Mouse (Mus musculus): Measurements from ENCODE around the gene Htr1f. TPM values are rescaled to one million over a fixed set of nuclear protein-coding genes. Genes with fewer than 3 reads are reported as not detected.

The Htr1f gene
- 0.44 and 0.69 TPM in 2 replicates for polyA plus RNA-seq (2015; fragmentation: Nextera tagmentation; extraction: Ambion mirVana)

DNA sequence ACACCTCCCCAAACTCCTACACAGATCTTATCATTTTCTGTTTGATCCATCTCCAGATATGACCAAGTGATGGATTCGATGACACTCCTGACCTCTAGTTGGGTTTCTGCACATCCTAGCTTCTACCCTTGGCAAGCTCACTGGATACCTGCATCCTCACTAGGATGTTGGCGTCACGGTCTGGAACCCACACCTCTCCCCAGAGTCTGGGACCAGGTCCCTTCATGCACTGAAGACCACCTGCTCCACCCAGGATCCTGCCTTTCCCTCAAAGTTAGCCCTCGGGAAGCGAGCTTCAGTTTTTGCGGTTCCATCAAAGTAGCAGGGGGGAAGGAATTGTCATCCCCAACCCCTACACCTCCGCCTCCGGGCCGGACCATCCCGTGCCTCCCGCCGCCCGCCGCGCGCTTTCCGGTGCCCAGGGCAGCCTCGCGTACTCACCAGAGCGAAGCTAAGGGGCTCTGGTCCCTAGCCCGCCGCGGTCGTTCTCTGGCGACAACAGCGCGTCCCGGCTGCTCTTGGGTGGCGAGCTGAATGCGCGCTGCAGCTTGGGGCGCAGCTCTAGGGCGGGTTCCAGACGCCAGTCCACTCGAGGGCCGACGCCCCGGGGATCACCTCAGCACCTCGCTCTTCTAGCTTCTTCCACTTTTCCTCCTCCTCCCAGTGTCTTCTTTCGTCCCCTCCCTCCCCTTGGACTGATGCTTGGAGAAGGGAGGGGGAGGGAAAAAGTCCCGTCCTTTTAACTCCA is at the start of gene Htr1f:
Htr1f (minus strand) TSS at position 671 of the 748 bp plus-strand sequence.
- Histone ChIP-seq H3K9ac (ENCODE audit: low read depth, low read length) (peak within 1 kb of the TSS; percentile 55), H3K27me3 (ENCODE audit: control insufficient read depth, insufficient read depth, low read depth, low read length) (no peaks in the 10 kb centered on the region), H3K4me1 (ENCODE audit: control insufficient read depth, insufficient read depth, low read length) (no peaks in the 10 kb centered on the region), H3K9me3 (replicated peaks; ENCODE audit: control insufficient read depth, low read length, poor library complexity, severe bottlenecking) (no peaks in the 10 kb centered on the region), H3K36me3 (ENCODE audit: control insufficient read depth, insufficient read depth, low read length) (no peaks in the 10 kb centered on the region), H3K27ac (ENCODE audit: low read length) (no peak within 1 kb of the TSS), H3K4me2 (ENCODE audit: low read length) (peak within 1 kb of the TSS; percentile 90), H3K4me3 (ENCODE audit: low read depth, low read length) (peak within 1 kb of the TSS; percentile 50)
- 4% methylated on average over 40 of the region's 41 CpGs for WGBS
- ATAC-seq, result peak; percentile 81

DNA sequence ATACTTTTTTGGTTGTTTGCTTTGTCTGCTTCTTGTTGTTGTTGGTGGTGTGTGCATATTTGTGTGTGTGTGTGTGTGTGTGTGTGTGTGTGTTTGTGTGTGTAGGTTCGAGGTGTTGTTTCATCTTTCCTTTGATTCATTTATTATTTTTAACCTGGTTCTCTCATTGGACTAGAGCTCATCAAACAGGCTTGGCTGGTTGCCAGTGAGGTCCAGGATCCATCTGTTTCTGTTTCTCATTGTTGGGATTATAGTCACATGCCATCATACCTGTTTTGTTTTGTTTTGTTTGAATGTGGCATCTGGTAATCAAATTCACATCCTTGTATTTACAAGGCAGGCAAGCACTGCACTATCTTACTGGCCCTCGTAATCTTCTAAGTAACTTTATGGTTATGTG is 34.1 kb upstream of the Htr1f start:
- Histone ChIP-seq H3K27me3 (ENCODE audit: control insufficient read depth, insufficient read depth, low read depth, low read length) (no peaks in the 10 kb centered on the region), H3K9ac (ENCODE audit: low read depth, low read length) (no peak overlapping the region), H3K36me3 (ENCODE audit: control insufficient read depth, insufficient read depth, low read length) (no peaks in the 10 kb centered on the region), H3K4me1 (ENCODE audit: control insufficient read depth, insufficient read depth, low read length) (no peaks in the 10 kb centered on the region), H3K4me3 (ENCODE audit: low read depth, low read length) (no peak overlapping the region), H3K4me2 (ENCODE audit: low read length) (no peak overlapping the region), H3K9me3 (replicated peaks; ENCODE audit: control insufficient read depth, low read length, poor library complexity, severe bottlenecking) (no peaks in the 10 kb centered on the region), H3K27ac (ENCODE audit: low read length) (no peak overlapping the region)
- 80% methylated on average over 2 of the region's 2 CpGs for WGBS
- no peak for ATAC-seq

DNA sequence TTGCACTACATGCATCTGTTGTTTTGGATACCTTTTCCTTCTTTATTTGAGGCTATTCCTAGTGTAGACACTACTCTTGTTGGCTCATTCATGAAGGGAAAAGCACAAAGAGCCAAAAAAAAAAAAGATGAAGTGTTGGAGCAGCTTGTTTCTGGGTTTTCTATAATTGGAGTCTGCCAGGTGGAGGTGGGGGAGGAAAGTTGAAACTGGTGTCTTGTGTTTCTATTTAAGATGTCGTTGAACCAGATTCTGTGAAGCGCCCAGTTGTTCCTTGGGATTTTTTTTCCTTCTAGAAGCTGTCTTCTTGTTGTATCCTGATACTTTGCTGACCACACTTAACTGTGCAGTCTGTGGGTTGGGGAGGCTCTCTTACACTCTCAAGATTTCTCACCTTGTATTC is 23.7 kb upstream of the Htr1f start:
- Histone ChIP-seq H3K9me3 (replicated peaks; ENCODE audit: control insufficient read depth, low read length, poor library complexity, severe bottlenecking) (no peaks in the 10 kb centered on the region), H3K27me3 (ENCODE audit: control insufficient read depth, insufficient read depth, low read depth, low read length) (no peaks in the 10 kb centered on the region), H3K27ac (ENCODE audit: low read length) (no peak overlapping the region), H3K4me1 (ENCODE audit: control insufficient read depth, insufficient read depth, low read length) (no peaks in the 10 kb centered on the region), H3K4me2 (ENCODE audit: low read length) (no peak overlapping the region), H3K9ac (ENCODE audit: low read depth, low read length) (no peak overlapping the region), H3K36me3 (ENCODE audit: control insufficient read depth, insufficient read depth, low read length) (no peaks in the 10 kb centered on the region), H3K4me3 (ENCODE audit: low read depth, low read length) (no peak overlapping the region)
- 95% methylated on average over 2 of the region's 2 CpGs for WGBS
- no peak for ATAC-seq

DNA sequence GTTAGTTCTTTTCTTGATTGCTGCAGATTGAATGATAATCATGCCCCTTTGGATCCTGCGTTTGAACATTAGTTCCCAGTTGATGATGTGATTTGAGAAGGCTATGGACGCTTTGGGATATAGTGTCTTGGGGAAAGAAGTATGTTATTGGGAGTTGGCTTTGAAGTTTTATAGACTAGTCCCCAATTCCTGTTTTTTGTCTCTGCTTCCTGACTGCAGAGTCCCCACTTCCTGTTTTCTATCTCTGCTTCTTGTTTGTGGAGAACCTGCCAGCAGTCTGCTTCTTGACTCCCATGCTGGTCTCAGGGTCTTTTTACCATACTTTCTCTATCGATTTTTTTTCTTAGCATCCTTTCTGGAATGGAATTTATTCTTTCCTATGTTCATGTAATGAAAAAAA is 22.2 kb upstream of the Htr1f start:
- Histone ChIP-seq H3K4me2 (ENCODE audit: low read length) (no peak overlapping the region), H3K4me3 (ENCODE audit: low read depth, low read length) (no peak overlapping the region), H3K4me1 (ENCODE audit: control insufficient read depth, insufficient read depth, low read length) (no peaks in the 10 kb centered on the region), H3K9me3 (replicated peaks; ENCODE audit: control insufficient read depth, low read length, poor library complexity, severe bottlenecking) (no peaks in the 10 kb centered on the region), H3K36me3 (ENCODE audit: control insufficient read depth, insufficient read depth, low read length) (no peaks in the 10 kb centered on the region), H3K27me3 (ENCODE audit: control insufficient read depth, insufficient read depth, low read depth, low read length) (no peaks in the 10 kb centered on the region), H3K9ac (ENCODE audit: low read depth, low read length) (no peak overlapping the region), H3K27ac (ENCODE audit: low read length) (no peak overlapping the region)
- ATAC-seq, result no peak
- WGBS, result 95% methylated on average over 3 of the region's 3 CpGs

DNA sequence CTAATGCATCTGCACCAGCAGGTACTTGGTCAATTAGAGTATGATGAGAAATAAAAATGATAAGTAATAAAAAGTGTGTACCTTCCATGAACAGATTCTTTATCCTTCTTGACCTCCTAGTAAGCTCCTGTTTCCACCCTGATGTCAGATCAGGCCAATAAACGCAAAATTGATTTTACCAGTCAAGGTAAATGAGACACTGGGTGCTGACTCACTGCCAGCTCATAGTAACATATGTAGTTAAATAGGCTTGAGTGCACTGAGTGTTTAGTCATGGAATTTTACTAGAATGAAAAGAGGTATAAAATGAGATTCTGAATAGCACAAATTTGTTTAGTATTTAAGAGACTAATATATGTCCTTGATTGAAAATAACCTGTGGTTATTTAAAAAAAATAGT is 6.6 kb upstream of the Htr1f start:
- H3K27ac ChIP-seq (ENCODE audit: low read length), result no peak overlapping the region
- no peaks in the 10 kb centered on the region for H3K4me1 ChIP-seq (ENCODE audit: control insufficient read depth, insufficient read depth, low read length)
- WGBS, result 86% methylated on average over 1 of the region's 1 CpGs
- no peaks in the 10 kb centered on the region for H3K9me3 ChIP-seq (replicated peaks; ENCODE audit: control insufficient read depth, low read length, poor library complexity, severe bottlenecking)
- H3K4me2 ChIP-seq (ENCODE audit: low read length), result no peak overlapping the region
- no peaks in the 10 kb centered on the region for H3K36me3 ChIP-seq (ENCODE audit: control insufficient read depth, insufficient read depth, low read length)
- no peak overlapping the region for H3K9ac ChIP-seq (ENCODE audit: low read depth, low read length)
- H3K4me3 ChIP-seq (ENCODE audit: low read depth, low read length), result no peak overlapping the region
- H3K27me3 ChIP-seq (ENCODE audit: control insufficient read depth, insufficient read depth, low read depth, low read length), result no peaks in the 10 kb centered on the region
- ATAC-seq, result no peak

DNA sequence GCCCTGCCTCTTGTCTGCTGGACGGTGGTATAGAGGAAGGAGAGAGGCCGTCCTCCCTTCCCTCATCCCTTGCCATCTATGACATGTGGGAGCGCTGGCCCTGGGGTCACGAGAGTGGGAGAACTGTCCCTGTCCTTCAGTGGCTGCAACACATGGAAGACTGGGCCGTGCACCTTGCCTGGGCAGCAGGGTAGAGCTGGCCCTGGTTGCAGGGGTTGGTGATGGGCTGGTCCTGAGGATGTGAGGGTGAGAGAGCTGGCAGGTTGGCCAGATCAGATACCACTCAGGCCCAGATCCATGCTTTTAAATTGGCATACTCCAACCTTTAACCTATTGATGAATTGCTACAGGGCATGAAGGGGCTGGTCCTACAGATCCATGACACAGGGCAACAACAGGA is 12.1 kb downstream of the Htr1f start:
- no peaks in the 10 kb centered on the region for H3K9me3 ChIP-seq (replicated peaks; ENCODE audit: control insufficient read depth, low read length, poor library complexity, severe bottlenecking)
- no peak for ATAC-seq
- H3K27me3 ChIP-seq (ENCODE audit: control insufficient read depth, insufficient read depth, low read depth, low read length), result no peaks in the 10 kb centered on the region
- no peak overlapping the region for H3K9ac ChIP-seq (ENCODE audit: low read depth, low read length)
- H3K4me1 ChIP-seq (ENCODE audit: control insufficient read depth, insufficient read depth, low read length), result no peaks in the 10 kb centered on the region
- 89% methylated on average over 5 of the region's 5 CpGs for WGBS
- no peak overlapping the region for H3K4me3 ChIP-seq (ENCODE audit: low read depth, low read length)
- H3K4me2 ChIP-seq (ENCODE audit: low read length), result no peak overlapping the region
- no peak overlapping the region for H3K27ac ChIP-seq (ENCODE audit: low read length)
- no peaks in the 10 kb centered on the region for H3K36me3 ChIP-seq (ENCODE audit: control insufficient read depth, insufficient read depth, low read length)

DNA sequence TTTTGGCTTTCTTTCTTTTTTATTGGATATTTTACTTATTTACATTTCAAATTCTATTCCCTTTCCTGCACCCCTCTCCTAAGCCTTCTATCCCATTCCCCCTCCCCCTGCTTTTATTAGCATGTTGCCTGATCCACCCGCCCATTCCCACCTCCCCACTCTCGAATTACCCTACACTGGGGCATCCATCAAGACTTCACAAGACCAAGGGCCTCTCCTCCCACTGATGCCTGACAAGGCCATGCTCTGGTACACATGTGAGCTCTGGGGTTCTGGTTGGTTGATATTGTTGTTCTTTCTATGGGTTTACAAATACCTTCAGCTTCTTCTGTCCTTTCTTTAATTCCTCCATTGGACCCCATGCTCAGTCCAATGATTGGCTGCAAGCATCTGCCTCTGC is 22.2 kb downstream of the Htr1f start:
- no peak overlapping the region for H3K9ac ChIP-seq (ENCODE audit: low read depth, low read length)
- no peak overlapping the region for H3K4me2 ChIP-seq (ENCODE audit: low read length)
- H3K9me3 ChIP-seq (replicated peaks; ENCODE audit: control insufficient read depth, low read length, poor library complexity, severe bottlenecking), result 0 out of 2 replicates have a peak, but pooled peaks cover 1% of the 10 kb centered on the region
- H3K27me3 ChIP-seq (ENCODE audit: control insufficient read depth, insufficient read depth, low read depth, low read length), result no peaks in the 10 kb centered on the region
- WGBS, result 49% methylated on average over 2 of the region's 2 CpGs
- no peaks in the 10 kb centered on the region for H3K36me3 ChIP-seq (ENCODE audit: control insufficient read depth, insufficient read depth, low read length)
- no peak overlapping the region for H3K4me3 ChIP-seq (ENCODE audit: low read depth, low read length)
- no peak overlapping the region for H3K27ac ChIP-seq (ENCODE audit: low read length)
- no peaks in the 10 kb centered on the region for H3K4me1 ChIP-seq (ENCODE audit: control insufficient read depth, insufficient read depth, low read length)
- no peak for ATAC-seq

DNA sequence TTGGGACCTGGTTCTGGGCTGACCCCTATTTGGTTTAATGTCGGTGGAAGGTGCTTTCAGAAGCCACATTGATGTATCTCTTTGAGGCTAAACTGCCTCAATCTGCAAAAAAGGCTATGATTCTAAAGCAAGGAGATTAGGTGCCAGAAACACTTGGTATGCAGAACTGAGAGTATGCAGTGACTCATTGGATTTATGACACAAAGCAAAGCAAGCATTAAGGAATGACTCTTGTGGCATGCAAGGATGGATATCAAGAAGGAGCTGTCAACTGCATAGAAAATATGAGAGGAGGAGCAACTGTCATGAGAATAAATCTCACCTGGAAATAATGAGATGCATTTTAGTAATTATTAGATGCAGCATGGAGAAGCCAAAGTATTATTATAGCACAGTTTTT is 35.8 kb downstream of the Htr1f start:
- Histone ChIP-seq H3K4me1 (ENCODE audit: control insufficient read depth, insufficient read depth, low read length) (no peaks in the 10 kb centered on the region), H3K4me3 (ENCODE audit: low read depth, low read length) (no peak overlapping the region), H3K9ac (ENCODE audit: low read depth, low read length) (no peak overlapping the region), H3K4me2 (ENCODE audit: low read length) (no peak overlapping the region), H3K36me3 (ENCODE audit: control insufficient read depth, insufficient read depth, low read length) (no peaks in the 10 kb centered on the region), H3K27ac (ENCODE audit: low read length) (no peak overlapping the region), H3K27me3 (ENCODE audit: control insufficient read depth, insufficient read depth, low read depth, low read length) (no peaks in the 10 kb centered on the region), H3K9me3 (replicated peaks; ENCODE audit: control insufficient read depth, low read length, poor library complexity, severe bottlenecking) (no peaks in the 10 kb centered on the region)
- 88% methylated on average over 1 of the region's 1 CpGs for WGBS
- ATAC-seq, result no peak

DNA sequence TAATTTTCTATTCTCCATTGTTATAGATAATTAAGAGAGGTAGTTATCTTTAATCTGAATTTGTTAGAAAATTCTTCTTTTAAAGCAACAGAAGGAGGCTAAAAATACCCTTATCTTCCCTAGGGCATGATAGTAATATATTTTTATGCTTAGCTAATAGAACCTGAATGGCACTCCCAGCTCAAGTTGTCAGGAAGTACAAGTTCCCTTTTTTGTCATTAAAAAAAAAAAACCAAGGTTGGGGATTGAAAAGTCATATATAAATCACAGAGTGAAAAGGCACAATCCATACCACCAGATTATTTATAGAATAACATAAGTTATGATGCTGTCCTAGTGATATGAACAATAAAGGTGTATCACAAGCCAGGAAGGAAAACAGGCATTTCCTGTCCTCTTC is 39.4 kb downstream of the Htr1f start:
- ATAC-seq, result no peak
- Histone ChIP-seq H3K4me1 (ENCODE audit: control insufficient read depth, insufficient read depth, low read length) (no peaks in the 10 kb centered on the region), H3K4me2 (ENCODE audit: low read length) (no peak overlapping the region), H3K36me3 (ENCODE audit: control insufficient read depth, insufficient read depth, low read length) (no peaks in the 10 kb centered on the region), H3K27me3 (ENCODE audit: control insufficient read depth, insufficient read depth, low read depth, low read length) (no peaks in the 10 kb centered on the region), H3K9ac (ENCODE audit: low read depth, low read length) (no peak overlapping the region), H3K4me3 (ENCODE audit: low read depth, low read length) (no peak overlapping the region), H3K9me3 (replicated peaks; ENCODE audit: control insufficient read depth, low read length, poor library complexity, severe bottlenecking) (no peaks in the 10 kb centered on the region), H3K27ac (ENCODE audit: low read length) (no peak overlapping the region)
